Mouse (Mus musculus) embryonic facial prominence, embryonic 11.5 days (tissue): ENCODE measurements around the gene Tmigd3. TPM values are rescaled to one million over a fixed set of nuclear protein-coding genes. Genes with fewer than 3 reads are reported as not detected.

Source experiments
- ATAC-seq: fragments of 200-750 bp; cut with Nextera tagmentation; replicated peaks from 2 replicates; pipeline ENCODE4 v1.8.0; 2017; ENCODE audit warnings: low read depth; ENCODE audit not compliant: insufficient number of reproducible peaks, low FRiP score, low TSS enrichment
- DNase-seq: peaks from one replicate; pipeline ENCODE4 v3.0.0-alpha.2; 2015; ENCODE audit warnings: low spot score
- H3K27ac ChIP-seq: fragments of 300-500 bp; sonication (generic); replicated peaks from 2 replicates; pipeline ENCODE4 v1.5.1; 2014; ENCODE audit warnings: mild to moderate bottlenecking, low read depth, low read length, control low read depth
- H3K27me3 ChIP-seq: fragments of 300-500 bp; sonication (generic); 2 replicates; pipeline ENCODE4 v1.6.1; 2014; ENCODE audit warnings: mild to moderate bottlenecking, low read length, moderate library complexity, mixed read lengths; ENCODE audit not compliant: control insufficient read depth, insufficient read depth
- H3K36me3 ChIP-seq: fragments of 300-500 bp; sonication (generic); replicated peaks from 2 replicates; pipeline ENCODE4 v1.6.1; 2014; ENCODE audit warnings: low read depth, mild to moderate bottlenecking, low read length, moderate library complexity, mixed read lengths; ENCODE audit not compliant: control insufficient read depth, insufficient read depth
- H3K4me1 ChIP-seq: fragments of 300-500 bp; sonication (generic); 2 replicates; pipeline ENCODE4 v1.6.1; 2014; ENCODE audit warnings: low read length, mixed read lengths; ENCODE audit not compliant: control insufficient read depth, insufficient read depth
- H3K4me2 ChIP-seq: fragments of 300-500 bp; sonication (generic); 2 replicates; pipeline ENCODE4 v1.6.1; 2014; ENCODE audit warnings: low read depth, mild to moderate bottlenecking, control low read depth, low read length, moderate library complexity
- H3K4me3 ChIP-seq: fragments of 300-500 bp; sonication (generic); 2 replicates; pipeline ENCODE4 v1.5.1; 2014; ENCODE audit warnings: low read depth, low read length, control low read depth
- H3K9ac ChIP-seq: fragments of 300-500 bp; sonication (generic); replicated peaks from 2 replicates; pipeline ENCODE4 v1.6.1; 2014; ENCODE audit warnings: mild to moderate bottlenecking, control low read depth, low read length
- H3K9me3 ChIP-seq: fragments of 300-500 bp; sonication (generic); replicated peaks from 2 replicates; pipeline ENCODE4 v1.6.1; 2016; ENCODE audit warnings: mild to moderate bottlenecking, low read length, inconsistent platforms, mixed read lengths; ENCODE audit not compliant: control insufficient read depth
- WGBS: fragments of 180-500 bp; shearing (Covaris S2); extraction: QIAGEN DNeasy Blood & Tissue Kit; methylation state at CpG from one replicate; pipeline ENCODE4 v1.1.7; 2014; 5-methylcytosine and 5-hydroxymethylcytosine counted together
- polyA plus RNA-seq: library from polyadenylated mRNA; unstranded; fragments of >200 nt; fragmentation: Nextera tagmentation; extraction: Ambion mirVana; gene quantifications from 2 replicates; pipeline ENCODE4 v1.2.1, GENCODE M21; 2014

Tmigd3 gene
- polyA plus RNA-seq, 1 experiment from 2014 or later, result not detected

DNA sequence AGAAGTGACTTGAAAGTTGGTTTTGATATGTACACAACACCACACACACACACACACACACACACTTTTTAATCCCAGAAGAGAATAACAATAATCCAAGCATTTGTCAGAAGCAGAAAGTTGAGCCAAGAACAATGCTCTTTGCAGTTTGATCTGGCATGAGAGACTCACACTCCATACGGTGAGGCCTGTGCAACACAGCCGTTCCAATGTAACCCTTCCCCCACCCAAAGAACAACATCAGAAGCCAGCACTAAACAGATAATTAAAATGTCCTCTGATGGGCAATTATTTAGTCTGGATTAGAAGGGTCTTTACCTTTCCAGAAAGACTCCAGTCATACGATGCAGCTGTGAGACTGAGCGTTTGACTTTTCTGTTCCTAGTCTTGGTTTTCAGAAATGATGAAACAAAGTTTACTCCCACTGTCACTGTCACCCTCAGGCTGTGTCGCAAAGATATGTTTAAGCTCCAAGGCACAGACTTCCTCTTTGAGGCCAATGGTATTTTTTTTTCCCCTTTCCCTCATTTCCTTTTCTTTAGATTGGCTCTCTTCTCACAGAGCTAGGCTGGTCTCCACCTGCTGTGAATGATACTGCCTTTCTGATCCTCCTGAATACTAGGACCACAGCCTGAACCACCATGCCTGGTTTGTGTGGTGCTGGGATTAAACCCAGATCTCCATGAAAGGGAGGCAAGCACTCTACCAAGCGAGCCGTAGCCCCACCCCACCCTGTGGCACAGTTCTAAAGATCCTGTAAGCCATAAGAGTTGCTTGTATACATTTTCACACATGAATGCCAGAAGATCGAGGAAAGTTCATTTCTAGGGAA lies 61.8 kb downstream of the Tmigd3 start, which contains the start of gene I830077J02Rik:
TSS of gene I830077J02Rik (minus strand) at position 425 of the 832 bp plus-strand sequence.
- 88% methylated on average over 8 of the region's 8 CpGs for WGBS
- Histone ChIP-seq H3K4me1 (no peaks in the 10 kb centered on the region), H3K9ac (no peak within 1 kb of the TSS), H3K9me3 (no peaks in the 10 kb centered on the region), H3K4me3 (no peak within 1 kb of the TSS), H3K27ac (no peak within 1 kb of the TSS), H3K4me2 (no peak within 1 kb of the TSS), H3K36me3 (no peaks in the 10 kb centered on the region), H3K27me3 (no peaks in the 10 kb centered on the region)
- ATAC-seq, result no peak; the same call in 1 of the 2 replicates
- DNase-seq, result no peak

DNA sequence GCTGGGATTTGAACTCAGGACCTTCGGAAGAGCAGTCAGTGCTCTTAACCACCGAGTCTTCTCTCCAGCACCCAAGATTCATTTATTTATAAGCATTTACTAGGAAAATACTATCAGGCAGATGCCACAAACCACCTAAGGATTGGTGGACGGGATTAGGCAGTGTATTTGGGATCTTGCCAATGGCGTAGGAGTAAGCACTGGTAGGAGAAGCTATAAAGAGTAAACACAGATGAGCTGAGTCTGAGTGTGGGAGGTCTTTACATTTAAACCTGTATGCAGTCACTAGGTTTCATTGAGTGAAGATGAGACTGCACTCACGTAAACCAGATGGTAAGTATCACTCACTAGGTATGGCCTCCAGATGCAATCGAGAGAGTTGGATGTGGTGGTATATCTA lies 63.2 kb downstream of the Tmigd3 start:
- H3K27ac ChIP-seq, result no peak overlapping the region
- ATAC-seq (no peak), DNase-seq (no peak)
- no peaks in the 10 kb centered on the region for H3K4me1 ChIP-seq
- no peaks in the 10 kb centered on the region for H3K9me3 ChIP-seq
- no peaks in the 10 kb centered on the region for H3K27me3 ChIP-seq
- 92% methylated on average over 6 of the region's 6 CpGs for WGBS
- no peak overlapping the region for H3K4me2 ChIP-seq
- H3K9ac ChIP-seq, result no peak overlapping the region
- no peaks in the 10 kb centered on the region for H3K36me3 ChIP-seq
- H3K4me3 ChIP-seq, result no peak overlapping the region

DNA sequence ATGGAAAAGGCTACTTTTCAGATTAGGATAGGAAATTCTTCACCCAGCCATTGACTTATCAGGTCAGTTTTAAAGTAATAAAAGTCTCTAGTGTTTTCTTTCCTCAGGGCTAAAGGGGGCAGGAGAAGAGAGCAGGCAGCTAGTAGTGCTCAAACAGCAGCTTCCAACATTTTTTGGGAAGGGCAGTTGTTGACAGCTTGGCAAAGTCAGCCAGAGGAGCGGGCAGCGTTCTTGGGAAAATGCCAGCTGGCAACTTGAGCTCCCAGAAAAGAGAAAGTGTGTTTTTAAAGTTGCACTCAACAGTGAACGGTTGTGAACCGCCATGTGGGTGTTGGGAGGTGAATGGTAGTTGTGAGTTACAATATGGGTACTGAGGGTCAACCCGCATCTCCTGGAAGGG lies 64.3 kb downstream of the Tmigd3 start:
- Histone ChIP-seq H3K4me3 (no peak overlapping the region), H3K36me3 (no peaks in the 10 kb centered on the region), H3K27me3 (no peaks in the 10 kb centered on the region), H3K4me1 (no peaks in the 10 kb centered on the region), H3K9me3 (no peaks in the 10 kb centered on the region), H3K9ac (no peak overlapping the region), H3K27ac (no peak overlapping the region), H3K4me2 (no peak overlapping the region)
- WGBS, result 94% methylated on average over 5 of the region's 5 CpGs
- ATAC-seq (no peak), DNase-seq (no peak)

DNA sequence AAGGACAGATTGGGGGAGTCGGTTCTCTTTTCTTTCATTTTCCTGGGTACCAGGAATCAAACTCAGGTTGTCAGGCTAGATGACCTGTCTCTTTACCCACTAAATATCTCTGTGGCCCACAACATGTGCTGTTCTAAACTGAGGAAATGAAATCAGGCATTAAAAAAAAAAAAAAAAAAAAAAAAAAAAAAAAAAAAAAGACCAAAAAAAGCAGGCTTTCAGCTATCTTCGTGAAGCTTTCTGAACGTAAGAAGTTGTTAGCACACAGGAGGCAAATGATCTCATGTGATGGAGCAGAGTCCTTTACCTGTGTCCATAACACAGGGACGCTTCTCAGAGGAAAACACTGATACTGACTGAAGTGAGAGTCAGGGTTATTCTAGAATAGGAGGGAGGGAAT lies 65.4 kb downstream of the Tmigd3 start:
- no peaks in the 10 kb centered on the region; the same call in 1 of the 2 replicates for H3K36me3 ChIP-seq
- H3K9ac ChIP-seq, result no peak overlapping the region
- no peaks in the 10 kb centered on the region for H3K9me3 ChIP-seq
- ATAC-seq (no peak), DNase-seq (no peak)
- no peaks in the 10 kb centered on the region for H3K27me3 ChIP-seq
- H3K4me3 ChIP-seq, result no peak overlapping the region
- 93% methylated on average over 4 of the region's 4 CpGs for WGBS
- no peaks in the 10 kb centered on the region for H3K4me1 ChIP-seq
- H3K27ac ChIP-seq, result no peak overlapping the region
- no peak overlapping the region for H3K4me2 ChIP-seq

DNA sequence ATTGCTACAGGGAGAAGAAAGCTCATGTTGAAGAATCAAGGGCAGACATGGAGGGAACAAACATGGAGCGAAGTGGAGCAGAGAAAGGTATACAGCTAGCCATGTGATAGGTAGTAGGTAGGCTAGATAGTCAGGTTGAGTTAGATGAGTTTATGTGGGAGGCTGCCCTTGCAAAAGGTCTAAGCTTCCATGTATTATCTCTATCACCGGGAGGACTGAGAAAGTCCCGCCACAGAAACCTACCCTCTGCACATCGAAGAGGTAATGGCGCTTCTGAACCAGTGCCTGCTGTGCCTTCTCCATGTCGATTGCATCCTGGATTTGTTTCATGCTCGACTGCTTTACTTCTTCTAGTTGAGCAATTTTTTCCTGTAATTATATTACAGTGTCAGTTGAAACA lies 80.6 kb downstream of the Tmigd3 start:
- no peak overlapping the region for H3K9ac ChIP-seq
- no peaks in the 10 kb centered on the region for H3K9me3 ChIP-seq
- no peaks in the 10 kb centered on the region for H3K27me3 ChIP-seq
- H3K27ac ChIP-seq, result no peak overlapping the region
- H3K36me3 ChIP-seq, result peaks cover 6% of the 10 kb centered on the region; the same call in 1 of the 2 replicates
- 96% methylated on average over 7 of the region's 7 CpGs for WGBS
- H3K4me2 ChIP-seq, result no peak overlapping the region
- ATAC-seq (no peak), DNase-seq (no peak)
- H3K4me1 ChIP-seq, result no peaks in the 10 kb centered on the region
- no peak overlapping the region for H3K4me3 ChIP-seq

DNA sequence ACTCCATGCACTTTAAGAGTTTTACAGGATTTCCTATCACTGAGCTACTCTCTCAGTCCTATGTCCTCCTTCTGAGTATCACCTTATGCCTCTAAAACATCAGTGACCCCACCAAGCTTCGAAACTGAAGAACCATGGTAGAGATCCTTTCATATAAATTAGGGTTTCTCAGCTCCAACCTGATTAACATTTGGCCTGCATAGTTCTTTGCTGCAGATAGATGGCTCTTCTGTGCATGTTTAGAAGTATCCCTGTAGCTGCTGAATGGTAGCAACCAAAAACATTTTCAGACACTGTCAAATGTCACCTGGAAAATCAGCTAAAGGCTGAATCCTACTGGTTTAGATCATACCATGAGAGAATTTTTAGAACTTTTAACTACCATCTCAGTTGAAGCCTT lies 86.5 kb downstream of the Tmigd3 start:
- Histone ChIP-seq H3K4me2 (no peak overlapping the region), H3K9me3 (no peaks in the 10 kb centered on the region), H3K27me3 (no peaks in the 10 kb centered on the region), H3K27ac (no peak overlapping the region), H3K36me3 (peaks cover 6% of the 10 kb centered on the region; the same call in 1 of the 2 replicates), H3K4me3 (no peak overlapping the region), H3K9ac (no peak overlapping the region), H3K4me1 (no peaks in the 10 kb centered on the region)
- no peak for ATAC-seq
- 98% methylated on average over 1 of the region's 1 CpGs for WGBS
- DNase-seq, result no peak

DNA sequence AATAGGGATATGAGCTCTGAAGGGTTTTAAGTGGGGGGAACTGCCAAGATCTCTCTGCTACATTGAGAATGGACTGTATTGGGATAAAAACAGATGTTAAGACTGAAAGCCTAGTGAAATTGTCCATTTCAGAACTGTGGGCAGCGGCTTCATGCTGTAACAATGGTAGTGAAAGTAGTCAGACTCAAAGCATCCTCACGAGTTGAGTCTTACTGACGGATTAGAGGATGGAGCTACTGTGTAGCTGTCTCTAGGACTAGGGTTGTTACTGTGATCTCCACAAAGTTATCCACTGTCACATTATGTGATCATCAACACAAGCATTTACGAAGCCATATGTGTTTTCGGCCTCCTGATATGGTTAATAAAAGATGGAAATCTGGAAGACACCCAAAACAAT lies 87.5 kb downstream of the Tmigd3 start:
- peak overlapping the region; percentile 56 for H3K4me2 ChIP-seq
- no peaks in the 10 kb centered on the region for H3K9me3 ChIP-seq
- whole genome bisulfite sequencing, result 45% methylated on average over 5 of the region's 5 CpGs
- H3K36me3 ChIP-seq, result peaks cover 2% of the 10 kb centered on the region; the same call in 1 of the 2 replicates
- no peaks in the 10 kb centered on the region for H3K27me3 ChIP-seq
- peak overlapping the region; percentile 82 for H3K4me3 ChIP-seq
- H3K4me1 ChIP-seq, result no peaks in the 10 kb centered on the region
- DNase-seq (peak; percentile 3), ATAC-seq (no peak)
- peak overlapping the region; percentile 81 for H3K9ac ChIP-seq
- H3K27ac ChIP-seq, result no peak overlapping the region

DNA sequence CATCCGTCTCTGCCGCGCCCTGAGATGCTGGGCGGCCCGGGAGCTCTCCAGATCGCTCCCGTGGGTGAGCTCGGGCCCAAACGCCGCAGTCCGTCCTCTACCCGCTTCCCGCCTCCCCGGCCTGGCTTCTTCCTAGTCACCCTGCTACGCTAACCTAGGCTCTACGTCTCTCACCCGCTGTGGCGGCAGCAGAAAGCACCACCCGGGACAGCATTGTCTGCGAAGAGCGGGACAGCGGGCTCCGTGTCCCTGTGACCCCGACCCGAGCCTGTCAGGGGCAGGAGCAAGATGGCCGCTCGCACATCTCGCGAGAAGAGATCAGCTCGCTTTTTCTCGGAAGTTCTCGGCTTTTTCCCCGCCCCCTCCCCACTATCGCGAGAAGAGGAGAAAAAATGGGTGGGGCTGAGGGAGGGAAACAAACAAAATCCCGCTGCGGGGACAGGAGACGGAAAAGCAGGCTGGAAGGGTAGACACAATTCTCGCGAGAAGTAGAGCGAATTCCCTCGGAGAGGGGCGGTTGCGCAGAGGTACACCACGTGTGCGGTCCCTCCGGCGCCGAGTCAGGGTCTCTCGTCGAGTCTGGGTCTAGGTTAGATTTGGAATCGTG lies 88.4 kb downstream of the Tmigd3 start, which contains the start of gene Wdr77:
TSS of gene Wdr77 (plus strand) at position 396 of the 607 bp plus-strand sequence.
- Histone ChIP-seq H3K9ac (peak within 1 kb of the TSS; percentile 81), H3K27ac (peak within 1 kb of the TSS; percentile 6; the same call in 1 of the 2 replicates), H3K27me3 (no peaks in the 10 kb centered on the region), H3K36me3 (peaks cover 5% of the 10 kb centered on the region; the same call in 1 of the 2 replicates), H3K4me3 (peak within 1 kb of the TSS; percentile 82), H3K4me1 (no peaks in the 10 kb centered on the region), H3K4me2 (peak within 1 kb of the TSS; percentile 65), H3K9me3 (no peaks in the 10 kb centered on the region)
- DNase-seq (peak; percentile 99), ATAC-seq (peak; percentile 96)
- WGBS, result under 1% methylated on average over 52 of the region's 52 CpGs
